Mouse (Mus musculus): ENCODE measurements at regions not wholly inside any gene's neighbourhood (a gene's known extent, or its start where the extent isn't known, plus 50 kb on each side); places are given as distances from the start of the nearest gene placed in this dataset.

DNA sequence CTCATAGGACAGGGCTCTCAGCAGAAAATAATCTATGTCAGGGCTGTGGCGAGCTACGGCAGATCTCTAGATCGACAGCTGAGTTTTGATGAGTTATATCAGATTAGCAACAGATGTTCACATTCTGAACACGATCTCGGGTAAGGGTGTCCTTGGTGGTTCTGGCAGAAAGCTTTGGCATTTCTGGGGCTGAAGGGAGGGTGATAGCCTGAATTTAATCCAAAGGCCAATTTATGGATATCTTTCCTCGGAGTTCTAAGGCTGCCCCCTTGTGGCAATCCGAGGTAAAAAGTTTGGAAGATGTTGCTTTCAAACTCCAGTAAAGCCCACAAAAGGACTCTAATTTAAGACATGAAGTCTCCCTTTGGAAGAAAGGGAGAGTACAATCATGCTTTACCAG, 101.3 kb upstream of the Luzp2 start:
- DNase-seq (ENCODE audit: low spot score in 2 of 2), result peak; percentile 75 to 79

- DNase-seq (ENCODE audit: low spot score in 2 of 2), result peak; percentile 19 to 26
Observed at GRCm38 (mm10) chr7:54734861-54735260, 100.4 kb upstream of the Luzp2 start.

GRCm38 (mm10) chr7:54767341-54767740, 68.0 kb upstream of the Luzp2 start:
- DNase-seq (ENCODE audit: low spot score in 2 of 2), result no peak

DNA sequence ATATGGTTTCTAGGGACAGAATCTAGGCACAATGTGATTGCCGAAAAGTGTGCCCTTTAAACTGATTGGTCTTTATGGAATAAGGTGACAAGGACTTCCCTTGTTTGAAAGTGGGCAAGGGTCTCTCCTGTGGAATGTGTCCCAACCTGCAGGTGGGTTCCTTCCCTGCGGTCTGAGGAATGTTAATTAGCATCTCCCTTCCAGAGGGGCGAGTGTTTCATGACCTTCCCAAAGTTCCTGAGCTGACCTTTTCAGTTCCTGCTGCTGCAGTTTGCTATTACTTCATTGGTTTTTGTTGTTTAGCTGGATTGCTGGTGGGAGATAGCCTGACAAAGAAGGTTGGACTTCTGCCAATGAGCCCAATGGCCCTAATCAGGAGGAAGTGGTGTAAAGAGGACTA, 66.6 kb upstream of the Luzp2 start:
- DNase-seq (ENCODE audit: low spot score in 2 of 2), result no peak

- peak; percentile 4 to 19 for DNase-seq (ENCODE audit: low spot score in 2 of 2)
Observed at GRCm38 (mm10) chr7:54781939-54782520, 53.3 kb upstream of the Luzp2 start.

DNA sequence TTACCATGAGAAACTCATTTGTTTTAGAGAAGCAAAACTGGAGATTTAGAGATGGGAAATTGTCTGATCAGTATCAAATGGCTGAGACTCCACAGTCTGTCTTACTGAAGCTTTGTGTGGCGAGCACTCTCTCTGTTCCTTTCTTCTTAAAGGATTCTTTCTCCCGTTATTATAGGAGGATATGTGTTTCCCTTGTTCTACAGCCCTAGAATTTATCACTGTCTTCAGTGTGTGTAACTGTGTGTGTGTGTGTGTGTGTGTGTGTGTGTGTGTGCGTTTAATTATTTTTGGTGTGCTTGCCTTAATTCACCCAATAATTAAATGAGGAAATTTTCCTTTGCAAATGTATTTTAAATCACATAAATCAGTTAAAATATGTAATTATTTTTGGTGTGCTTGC, 52.7 kb upstream of the Luzp2 start:
- DNase-seq (ENCODE audit: low spot score in 2 of 2), result no peak

DNA sequence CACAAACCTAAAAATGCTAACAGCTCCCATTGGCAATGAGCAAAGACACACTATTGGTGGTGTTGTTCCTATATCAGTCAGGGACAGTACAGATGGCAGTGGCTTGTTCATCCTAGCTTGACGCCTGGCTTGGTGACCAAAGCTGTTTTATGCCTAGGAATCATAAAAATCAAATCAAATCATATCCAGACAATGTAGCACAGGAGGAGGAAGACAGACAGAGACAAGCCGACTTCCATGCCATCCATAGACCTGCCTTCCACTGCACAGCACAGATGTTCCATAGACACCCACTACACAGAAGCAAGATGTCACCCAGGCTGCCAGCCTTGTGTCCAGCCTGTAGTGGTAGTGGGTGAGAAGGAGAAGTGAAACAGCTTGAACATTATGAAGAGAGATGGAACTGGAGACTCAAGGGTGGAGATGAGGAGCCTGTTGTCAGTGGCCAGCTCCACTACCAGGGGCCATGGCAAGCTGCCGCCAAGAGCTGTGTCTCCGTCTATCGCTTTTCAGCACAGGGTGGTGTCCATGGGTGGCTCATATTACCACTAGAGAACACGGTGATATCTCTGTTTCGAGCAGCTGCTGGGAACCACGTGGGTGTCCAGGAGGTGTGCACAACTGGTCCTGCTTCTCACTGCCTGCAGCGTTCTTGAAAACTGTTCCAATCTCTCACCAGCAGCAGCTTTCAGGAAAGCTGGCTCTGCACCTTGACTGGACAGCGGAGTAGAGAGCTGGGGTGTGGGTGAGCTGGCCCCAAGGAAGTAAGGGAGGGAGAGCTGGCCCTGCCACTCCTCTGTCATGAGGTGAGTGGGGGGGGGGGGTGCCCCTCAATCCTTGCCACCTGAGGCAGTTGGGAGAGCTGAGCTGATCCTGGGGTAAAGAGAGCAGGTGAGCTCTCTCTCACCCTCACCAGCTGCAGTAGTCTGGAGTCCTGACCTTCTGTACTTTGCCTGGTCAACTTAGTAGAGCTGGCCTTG, 51.5 kb upstream of the Luzp2 start:
- no peak for DNase-seq (ENCODE audit: low spot score in 2 of 2)

Measured in layer of hippocampus, postnatal 14 days (tissue).